Mouse (Mus musculus): Measurements from ENCODE around the gene Helb. TPM values are rescaled to one million over a fixed set of nuclear protein-coding genes. Genes with fewer than 3 reads are reported as not detected.
"Not testable (repeated sequence)": the region's sequence is repeated elsewhere in the genome, so short reads cannot be mapped to it uniquely, and the experiment has no call there.

The Helb gene
- polyA plus RNA-seq, 1 experiment from 2014 or later: 5.2 TPM

DNA sequence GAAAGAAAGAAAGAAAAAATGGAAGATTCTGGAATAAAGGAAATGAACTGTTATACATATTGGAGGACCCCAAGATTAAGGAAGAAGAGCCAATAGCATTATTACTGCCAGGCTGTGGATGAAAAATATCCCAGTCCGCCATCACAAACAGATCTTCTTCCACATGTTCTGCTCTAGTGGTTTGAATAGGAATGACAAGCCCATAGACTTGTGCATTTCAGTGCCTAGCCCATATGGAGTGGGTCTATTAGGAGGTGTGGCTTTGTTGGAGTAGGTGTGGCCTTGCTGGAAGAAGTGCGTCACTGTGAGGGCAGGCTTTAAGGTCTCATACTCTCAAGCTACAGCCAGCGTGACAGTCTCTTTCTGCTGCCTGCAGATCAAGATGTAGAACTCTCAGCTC, 10.9 kb upstream of the Helb start:
- Histone ChIP-seq H3K4me1 (0 out of 2 replicates have a peak, but pooled peaks cover 5% of the 10 kb centered on the region), H3K9me3 (replicated peaks) (no peaks in the 10 kb centered on the region), H3K4me3 (no peak overlapping the region), H3K27me3 (ENCODE audit: low read depth, poor library complexity, severe bottlenecking) (no peaks in the 10 kb centered on the region), H3K36me3 (no peaks in the 10 kb centered on the region), H3K27ac (replicated peaks) (no peak overlapping the region)
- DNase-seq (ENCODE audit: low spot score): no peak
- 93% methylated on average over 3 of the region's 3 CpGs for WGBS

DNA sequence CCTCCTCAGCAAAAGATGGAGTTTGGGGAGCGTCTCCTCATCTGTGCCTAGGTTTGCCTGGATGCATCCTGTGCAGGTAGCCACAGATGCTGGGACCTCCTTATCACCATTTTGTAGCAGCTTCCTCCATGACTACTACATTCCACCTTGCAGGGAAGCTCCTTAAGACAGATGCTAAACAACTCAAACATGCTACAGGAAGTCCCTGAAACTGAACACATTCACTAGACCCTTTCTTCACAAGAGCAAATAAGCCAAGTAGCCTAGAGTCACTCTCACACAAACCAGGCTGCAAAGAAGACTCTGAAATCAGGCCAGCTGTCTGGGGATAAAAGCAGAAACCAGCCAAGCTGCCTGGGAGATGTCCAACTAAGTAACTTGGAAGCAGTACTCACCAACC, 2.5 kb upstream of the Helb start:
- Histone ChIP-seq H3K4me3 (no peak overlapping the region), H3K9me3 (replicated peaks) (no peaks in the 10 kb centered on the region), H3K27me3 (ENCODE audit: low read depth, poor library complexity, severe bottlenecking) (no peaks in the 10 kb centered on the region), H3K4me1 (0 out of 2 replicates have a peak, but pooled peaks cover 7% of the 10 kb centered on the region), H3K36me3 (no peaks in the 10 kb centered on the region), H3K27ac (replicated peaks) (no peak overlapping the region)
- WGBS: 93% methylated on average over 1 of the region's 1 CpGs
- DNase-seq (ENCODE audit: low spot score): no peak

- no peaks in the 10 kb centered on the region for H3K27me3 ChIP-seq (ENCODE audit: low read depth, poor library complexity, severe bottlenecking)
- 0 out of 2 replicates have a peak, but pooled peaks cover 7% of the 10 kb centered on the region for H3K4me1 ChIP-seq
- no peaks in the 10 kb centered on the region for H3K9me3 ChIP-seq (replicated peaks)
- H3K36me3 ChIP-seq: no peaks in the 10 kb centered on the region
- no peak overlapping the region for H3K4me3 ChIP-seq
- no peak overlapping the region for H3K27ac ChIP-seq (replicated peaks)
- 43% methylated on average over 7 of the region's 7 CpGs for WGBS
- no peak for DNase-seq (ENCODE audit: low spot score)
Measured at GRCm38 (mm10) chr10:120114493-120114892, 1.7 kb upstream of the Helb start.

DNA sequence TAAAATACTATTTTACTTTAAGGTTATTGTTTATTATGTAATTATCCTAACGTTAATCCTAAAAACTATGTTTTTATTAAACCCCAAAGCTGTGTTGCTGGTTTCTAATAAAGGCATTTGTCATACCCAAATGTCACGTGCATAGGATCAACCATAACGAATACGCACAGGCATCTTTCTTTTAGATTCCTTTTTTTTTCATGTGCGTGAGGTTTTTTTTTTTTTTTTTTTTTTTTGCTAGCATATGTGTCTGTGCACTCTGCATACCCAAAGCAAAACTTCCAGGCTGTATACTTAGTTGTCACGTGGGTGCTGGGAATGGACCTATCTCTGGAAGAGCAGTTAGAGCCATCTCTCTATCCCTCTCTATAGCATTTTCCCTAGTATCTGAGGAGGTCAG, 1.2 kb upstream of the Helb start:
- Histone ChIP-seq H3K9me3 (replicated peaks) (no peaks in the 10 kb centered on the region), H3K4me3 (no peak overlapping the region), H3K4me1 (0 out of 2 replicates have a peak, but pooled peaks cover 7% of the 10 kb centered on the region), H3K27ac (replicated peaks) (no peak overlapping the region), H3K27me3 (ENCODE audit: low read depth, poor library complexity, severe bottlenecking) (no peaks in the 10 kb centered on the region), H3K36me3 (no peaks in the 10 kb centered on the region)
- no peak for DNase-seq (ENCODE audit: low spot score)
- WGBS: 72% methylated on average over 6 of the region's 6 CpGs

DNA sequence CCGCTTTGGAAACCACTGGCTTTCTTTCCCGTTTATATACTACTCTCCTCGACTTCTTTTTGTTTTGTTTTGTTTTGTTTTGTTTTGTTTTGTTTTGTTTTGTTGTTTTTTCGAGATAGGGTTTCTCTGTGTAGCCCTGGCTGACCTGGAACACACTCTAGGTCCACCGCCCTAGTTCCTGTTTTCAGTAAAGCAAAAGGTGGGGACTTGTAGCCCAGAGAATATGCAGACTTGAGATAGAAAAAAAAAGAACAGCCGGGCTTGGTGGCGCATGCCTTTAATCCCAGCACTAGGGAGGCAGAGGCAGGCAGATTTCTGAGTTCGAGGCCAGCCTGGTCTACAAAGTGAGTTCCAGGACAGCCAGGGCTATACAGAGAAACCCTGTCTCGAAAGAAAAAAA, 695 bp upstream of the Helb start:
- H3K36me3 ChIP-seq; H3K9me3 ChIP-seq (replicated peaks); DNase-seq (ENCODE audit: low spot score); H3K4me1 ChIP-seq; H3K27me3 ChIP-seq (ENCODE audit: low read depth, poor library complexity, severe bottlenecking); H3K27ac ChIP-seq (replicated peaks): not testable (repeated sequence)
- WGBS: 69% methylated on average over 9 of the region's 9 CpGs
- peak overlapping the region; percentile 80 for H3K4me3 ChIP-seq

DNA sequence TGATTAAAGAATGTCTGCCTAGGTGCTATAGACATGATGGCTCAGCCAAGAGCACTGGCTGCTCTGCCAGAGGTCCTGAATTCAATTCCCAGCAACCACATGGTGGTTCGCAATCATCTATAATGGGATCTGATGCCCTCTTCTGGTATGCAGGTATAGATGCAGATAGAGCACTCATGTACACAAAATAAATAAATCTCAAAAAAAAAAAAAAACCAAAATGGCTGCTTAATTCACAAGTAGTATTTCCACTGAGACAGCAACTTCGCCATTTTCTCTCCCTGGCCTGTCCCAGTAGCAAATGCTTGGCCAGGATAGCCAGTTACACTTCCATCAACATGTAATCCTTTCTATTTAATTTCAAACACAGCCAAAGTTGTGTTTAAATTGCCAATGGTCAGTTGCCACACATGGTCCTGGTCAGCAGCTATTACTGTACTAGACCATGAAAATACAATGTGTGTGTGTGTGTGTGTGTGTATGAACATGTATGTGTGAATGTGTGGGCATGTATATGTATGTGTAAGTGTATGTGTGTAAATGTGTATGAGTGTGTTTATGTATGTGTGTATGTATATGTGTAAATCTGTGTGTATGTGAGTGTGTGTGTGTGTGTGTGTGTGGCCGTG, 982 bp downstream of the Helb start:
- 86% methylated on average over 3 of the region's 3 CpGs for WGBS
- DNase-seq (ENCODE audit: low spot score): no peak

GRCm38 (mm10) chr10:120100806-120101205, 12.0 kb downstream of the Helb start:
- 89% methylated on average over 1 of the region's 1 CpGs for WGBS
- H3K36me3 ChIP-seq: peaks cover 59% of the 10 kb centered on the region
- no peak for DNase-seq (ENCODE audit: low spot score)

More for the DNA sequence above, 982 bp downstream of the Helb start:
- H3K9me3 ChIP-seq (replicated peaks): no peaks in the 10 kb centered on the region
- H3K27ac ChIP-seq (replicated peaks): no peak overlapping the region
- H3K27me3 ChIP-seq (ENCODE audit: low read depth, poor library complexity, severe bottlenecking): no peaks in the 10 kb centered on the region
- 0 out of 2 replicates have a peak, but pooled peaks cover 4% of the 10 kb centered on the region for H3K36me3 ChIP-seq
- H3K4me1 ChIP-seq: 0 out of 2 replicates have a peak, but pooled peaks cover 7% of the 10 kb centered on the region
- H3K4me3 ChIP-seq: peak overlapping the region; percentile 80

DNA sequence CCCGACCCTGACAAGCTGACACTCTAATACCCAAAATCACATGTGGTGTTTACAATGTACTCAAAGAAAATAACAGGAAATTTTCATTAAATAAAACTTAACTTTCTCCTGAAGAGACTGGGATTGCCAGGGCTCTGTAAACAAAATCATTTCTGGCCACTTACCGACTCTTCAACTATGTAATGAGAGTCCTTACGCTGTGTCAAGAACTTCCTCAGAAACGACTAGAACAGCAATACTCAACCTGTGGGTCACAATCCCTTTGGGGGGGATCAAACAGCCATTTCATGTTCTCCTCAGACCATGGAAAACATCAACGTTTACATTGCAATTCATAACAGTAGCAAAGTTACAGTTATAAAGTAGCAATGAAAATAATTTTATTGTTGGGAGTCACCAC, 15.2 kb downstream of the Helb start:
- no peak overlapping the region for H3K4me3 ChIP-seq
- WGBS: 89% methylated on average over 5 of the region's 5 CpGs
- no peaks in the 10 kb centered on the region for H3K27me3 ChIP-seq (ENCODE audit: low read depth, poor library complexity, severe bottlenecking)
- no peaks in the 10 kb centered on the region for H3K9me3 ChIP-seq (replicated peaks)
- no peak overlapping the region for H3K27ac ChIP-seq (replicated peaks)
- H3K4me1 ChIP-seq: no peaks in the 10 kb centered on the region
- peaks cover 63% of the 10 kb centered on the region for H3K36me3 ChIP-seq
- DNase-seq (ENCODE audit: low spot score): no peak

More at GRCm38 (mm10) chr10:120100806-120101205, 12.0 kb downstream of the Helb start:
- Histone ChIP-seq H3K4me3 (no peak overlapping the region), H3K27me3 (ENCODE audit: low read depth, poor library complexity, severe bottlenecking) (no peaks in the 10 kb centered on the region), H3K4me1 (no peaks in the 10 kb centered on the region), H3K27ac (replicated peaks) (no peak overlapping the region), H3K9me3 (replicated peaks) (no peaks in the 10 kb centered on the region)

DNA sequence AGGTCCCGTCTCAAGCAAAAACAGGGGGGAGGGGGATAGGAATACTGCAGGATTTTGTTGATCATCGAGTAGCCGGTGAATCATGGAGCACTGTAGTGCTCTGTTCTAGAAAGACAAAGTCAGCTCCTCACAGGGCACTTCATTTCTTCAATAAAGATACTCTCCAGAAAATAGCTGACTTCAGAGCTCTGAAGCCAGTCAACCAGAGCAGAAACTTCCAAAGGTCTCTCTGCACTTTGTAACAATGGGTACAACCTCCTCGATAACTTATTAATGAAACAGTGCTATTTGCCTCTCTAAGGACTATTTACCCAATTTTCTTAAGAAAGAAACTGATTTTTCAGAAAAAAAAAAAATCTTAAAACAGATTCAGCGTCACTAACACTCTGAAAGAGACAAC, 17.1 kb downstream of the Helb start:
- H3K9me3 ChIP-seq (replicated peaks): no peaks in the 10 kb centered on the region
- H3K27me3 ChIP-seq (ENCODE audit: low read depth, poor library complexity, severe bottlenecking): no peaks in the 10 kb centered on the region
- WGBS: 94% methylated on average over 5 of the region's 5 CpGs
- peaks cover 78% of the 10 kb centered on the region for H3K36me3 ChIP-seq
- H3K4me1 ChIP-seq: no peaks in the 10 kb centered on the region
- DNase-seq (ENCODE audit: low spot score): no peak
- H3K27ac ChIP-seq (replicated peaks): no peak overlapping the region
- no peak overlapping the region for H3K4me3 ChIP-seq

- H3K27ac ChIP-seq (replicated peaks): no peak overlapping the region
- no peak overlapping the region for H3K4me3 ChIP-seq
- H3K36me3 ChIP-seq: peaks cover 73% of the 10 kb centered on the region
- WGBS: 93% methylated on average over 9 of the region's 9 CpGs
- H3K27me3 ChIP-seq (ENCODE audit: low read depth, poor library complexity, severe bottlenecking): no peaks in the 10 kb centered on the region
- no peak for DNase-seq (ENCODE audit: low spot score)
- no peaks in the 10 kb centered on the region for H3K4me1 ChIP-seq
- H3K9me3 ChIP-seq (replicated peaks): no peaks in the 10 kb centered on the region
Measured at GRCm38 (mm10) chr10:120095136-120095535, 17.7 kb downstream of the Helb start.

- Histone ChIP-seq H3K9me3 (replicated peaks) (no peaks in the 10 kb centered on the region), H3K4me1 (no peaks in the 10 kb centered on the region), H3K36me3 (peaks cover 84% of the 10 kb centered on the region), H3K27me3 (ENCODE audit: low read depth, poor library complexity, severe bottlenecking) (no peaks in the 10 kb centered on the region), H3K4me3 (no peak overlapping the region), H3K27ac (replicated peaks) (no peak overlapping the region)
- no peak for DNase-seq (ENCODE audit: low spot score)
- WGBS: 87% methylated on average over 12 of the region's 12 CpGs
Measured at GRCm38 (mm10) chr10:120092548-120092947, 20.2 kb downstream of the Helb start.

GRCm38 (mm10) chr10:120077850-120078249, 34.9 kb downstream of the Helb start:
- Histone ChIP-seq H3K27me3 (ENCODE audit: low read depth, poor library complexity, severe bottlenecking) (no peaks in the 10 kb centered on the region), H3K4me3 (no peak overlapping the region), H3K36me3 (peaks cover 22% of the 10 kb centered on the region), H3K4me1 (no peaks in the 10 kb centered on the region), H3K9me3 (replicated peaks) (no peaks in the 10 kb centered on the region), H3K27ac (replicated peaks) (no peak overlapping the region)
- DNase-seq (ENCODE audit: low spot score): no peak
- 89% methylated on average over 3 of the region's 3 CpGs for WGBS

DNA sequence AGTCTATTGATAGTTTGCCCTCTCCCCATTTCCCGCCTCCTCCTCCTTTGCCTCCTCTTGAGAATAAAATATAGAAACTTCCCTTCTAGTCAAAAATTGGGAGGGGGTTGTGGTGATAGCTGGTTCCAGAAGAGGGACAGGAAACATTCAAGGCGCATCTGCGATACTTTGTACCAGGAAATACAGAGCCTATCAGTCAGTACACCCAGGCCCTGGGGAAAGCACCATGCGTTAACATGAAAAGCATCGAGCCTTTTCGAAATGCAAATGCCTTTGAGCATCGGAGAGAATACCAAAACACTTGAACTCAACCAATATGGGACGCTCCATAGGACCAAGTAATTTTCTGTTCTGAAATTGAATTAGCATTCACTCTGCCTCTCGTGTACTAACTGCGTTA, 46.5 kb downstream of the Helb start:
- H3K27ac ChIP-seq (replicated peaks): no peak overlapping the region
- DNase-seq (ENCODE audit: low spot score): no peak
- no peaks in the 10 kb centered on the region for H3K9me3 ChIP-seq (replicated peaks)
- H3K36me3 ChIP-seq: no peaks in the 10 kb centered on the region
- no peaks in the 10 kb centered on the region for H3K4me1 ChIP-seq
- H3K4me3 ChIP-seq: no peak overlapping the region
- 93% methylated on average over 10 of the region's 10 CpGs for WGBS
- no peaks in the 10 kb centered on the region for H3K27me3 ChIP-seq (ENCODE audit: low read depth, poor library complexity, severe bottlenecking)
